Mouse (Mus musculus): ENCODE measurements at regions not wholly inside any gene's neighbourhood (a gene's known extent, or its start where the extent isn't known, plus 50 kb on each side); places are given as distances from the start of the nearest gene placed in this dataset.

DNA sequence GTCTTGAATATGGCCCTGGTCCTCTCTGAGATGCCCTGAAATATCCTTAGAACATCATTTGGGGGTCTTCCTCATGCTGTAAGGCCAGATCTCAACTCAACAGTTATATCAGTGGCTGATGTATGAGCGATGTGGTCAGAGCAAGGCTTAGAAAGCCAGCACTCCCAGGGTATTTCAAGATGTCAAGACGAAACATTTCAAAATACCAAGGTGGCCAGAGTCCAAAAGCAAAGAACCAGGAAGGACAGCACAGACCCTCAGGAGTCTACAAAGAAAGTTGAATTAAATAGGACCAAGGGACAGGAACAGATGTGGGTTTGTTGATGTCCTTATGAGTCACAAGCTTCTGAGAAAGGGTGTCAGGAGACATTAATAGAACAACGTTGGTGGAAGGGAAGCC is 55.8 kb upstream of the Cplx2 start:
- peaks cover 77% of the 10 kb centered on the region for H3K4me1 ChIP-seq
- H3K27me3 ChIP-seq (replicated peaks), result peaks cover 3% of the 10 kb centered on the region
- H3K9me3 ChIP-seq, result no peaks in the 10 kb centered on the region
- H3K36me3 ChIP-seq (replicated peaks; ENCODE audit: low read length), result peaks cover 3% of the 10 kb centered on the region
- TF ChIP-seq FLI1 (IDR thresholded peaks at IDR 0.05; ENCODE audit: low read length) (no peak), GATA1 (IDR thresholded peaks at IDR 0.05; ENCODE audit: borderline replicate concordance, low read length) (no peak)
- H3K4me3 ChIP-seq (replicated peaks), result no peak overlapping the region

GRCm38 (mm10) chr13:54316907-54317306 is 54.2 kb upstream of the Cplx2 start:
- H3K4me3 ChIP-seq (replicated peaks), result no peak overlapping the region
- H3K9me3 ChIP-seq, result no peaks in the 10 kb centered on the region
- peaks cover 3% of the 10 kb centered on the region for H3K36me3 ChIP-seq (replicated peaks; ENCODE audit: low read length)
- peaks cover 76% of the 10 kb centered on the region for H3K4me1 ChIP-seq
- TF ChIP-seq GATA1 (IDR thresholded peaks at IDR 0.05; ENCODE audit: borderline replicate concordance, low read length), result no peak
- TF ChIP-seq FLI1 (IDR thresholded peaks at IDR 0.05; ENCODE audit: low read length), result no peak
- no peaks in the 10 kb centered on the region for H3K27me3 ChIP-seq (replicated peaks)

DNA sequence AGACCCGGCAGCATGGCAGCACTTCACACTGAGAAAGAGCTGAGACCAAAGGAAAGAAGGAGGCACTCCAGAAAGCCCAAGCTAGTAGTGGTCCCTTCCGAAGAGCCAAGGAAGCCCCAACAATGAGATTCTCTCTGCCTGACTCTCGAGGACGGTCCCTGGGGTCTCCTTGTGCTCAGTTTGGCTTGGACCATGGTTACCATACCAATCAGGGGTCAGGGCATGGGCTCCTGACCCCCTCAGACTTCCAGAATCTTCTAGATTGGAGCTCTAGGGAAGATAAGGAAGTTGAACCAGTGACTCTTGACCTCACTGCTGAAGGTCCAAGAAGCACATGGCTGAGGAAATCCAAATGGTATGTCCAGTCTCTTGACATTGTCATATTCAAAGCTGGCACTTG is 53.0 kb upstream of the Cplx2 start:
- TF ChIP-seq FLI1 (IDR thresholded peaks at IDR 0.05; ENCODE audit: low read length), result no peak
- no peak for TF ChIP-seq GATA1 (IDR thresholded peaks at IDR 0.05; ENCODE audit: borderline replicate concordance, low read length)
- Histone ChIP-seq H3K27me3 (replicated peaks) (no peaks in the 10 kb centered on the region), H3K4me3 (replicated peaks) (no peak overlapping the region), H3K9me3 (no peaks in the 10 kb centered on the region), H3K4me1 (peaks cover 76% of the 10 kb centered on the region), H3K36me3 (replicated peaks; ENCODE audit: low read length) (peaks cover 3% of the 10 kb centered on the region)

GRCm38 (mm10) chr13:54318601-54319000 is 52.5 kb upstream of the Cplx2 start:
- Histone ChIP-seq H3K4me3 (replicated peaks) (no peak overlapping the region), H3K27me3 (replicated peaks) (no peaks in the 10 kb centered on the region), H3K36me3 (replicated peaks; ENCODE audit: low read length) (peaks cover 3% of the 10 kb centered on the region), H3K4me1 (peaks cover 76% of the 10 kb centered on the region), H3K9me3 (no peaks in the 10 kb centered on the region)
- TF ChIP-seq GATA1 (IDR thresholded peaks at IDR 0.05; ENCODE audit: borderline replicate concordance, low read length) (no peak), FLI1 (IDR thresholded peaks at IDR 0.05; ENCODE audit: low read length) (no peak)

- TF ChIP-seq FLI1 (IDR thresholded peaks at IDR 0.05; ENCODE audit: low read length) (no peak), GATA1 (IDR thresholded peaks at IDR 0.05; ENCODE audit: borderline replicate concordance, low read length) (no peak)
- Histone ChIP-seq H3K4me3 (replicated peaks) (no peak overlapping the region), H3K9me3 (no peaks in the 10 kb centered on the region)
These were observed 50.9 kb upstream of the Cplx2 start for GRCm38 (mm10) chr13:54320212-54320611.

GRCm38 (mm10) chr13:54321011-54321410 is 50.1 kb upstream of the Cplx2 start:
- Histone ChIP-seq H3K27me3 (replicated peaks) (peaks cover 9% of the 10 kb centered on the region), H3K4me1 (peaks cover 87% of the 10 kb centered on the region), H3K9me3 (no peaks in the 10 kb centered on the region), H3K36me3 (replicated peaks; ENCODE audit: low read length) (no peaks in the 10 kb centered on the region), H3K4me3 (replicated peaks) (no peak overlapping the region)
- TF ChIP-seq GATA1 (IDR thresholded peaks at IDR 0.05; ENCODE audit: borderline replicate concordance, low read length), result no peak

More at GRCm38 (mm10) chr13:54320212-54320611, 50.9 kb upstream of the Cplx2 start:
- peaks cover 79% of the 10 kb centered on the region for H3K4me1 ChIP-seq
- peaks cover 4% of the 10 kb centered on the region for H3K27me3 ChIP-seq (replicated peaks)
- H3K36me3 ChIP-seq (replicated peaks; ENCODE audit: low read length), result no peaks in the 10 kb centered on the region

Measured in megakaryocyte, embryonic 14.5 days (primary cell).